Mouse (Mus musculus): ENCODE results near the gene Mri1.

Gene Mri1

GRCm38 (mm10) chr8:84236998-84237473, 20.1 kb downstream of the Mri1 start, which contains the start of gene Zswim4:
Gene Zswim4, minus strand, starts transcription at chr8:84237055.
- DNase-seq (ENCODE audit: low read depth, low spot score): peak; percentile 100

GRCm38 (mm10) chr8:84236410-84236997, 20.6 kb downstream of the Mri1 start:
- no peak for DNase-seq (ENCODE audit: low read depth, low spot score)

- no peak for DNase-seq (ENCODE audit: low read depth, low spot score)
Measured at GRCm38 (mm10) chr8:84235746-84236409, 21.2 kb downstream of the Mri1 start.

DNA sequence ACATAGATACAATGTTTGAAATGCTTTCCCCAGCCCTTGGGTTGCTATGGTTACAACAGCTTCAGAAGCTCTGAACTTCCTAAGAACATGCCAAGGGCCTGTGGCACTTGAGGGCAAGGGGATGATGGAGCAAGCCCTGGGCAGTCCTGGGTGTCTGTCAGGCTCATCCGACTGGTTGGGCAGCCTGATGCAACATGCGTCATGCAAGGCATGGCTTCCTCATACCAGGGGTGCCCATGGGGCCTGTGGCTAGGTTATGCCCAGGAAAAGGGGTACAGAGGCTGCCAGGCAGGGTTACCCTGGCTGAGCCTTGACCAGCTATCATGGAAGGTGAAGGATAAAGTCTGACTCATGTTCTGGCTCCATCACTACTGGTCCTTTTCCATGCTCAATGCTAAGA, 24.1 kb downstream of the Mri1 start:
- no peak for DNase-seq (ENCODE audit: low read depth, low spot score)

- DNase-seq (ENCODE audit: low read depth, low spot score): no peak
Measured at GRCm38 (mm10) chr8:84230735-84231134, 26.4 kb downstream of the Mri1 start.

- no peak for DNase-seq (ENCODE audit: low read depth, low spot score)
Measured at GRCm38 (mm10) chr8:84223322-84224029, 33.6 kb downstream of the Mri1 start.

- no peak for DNase-seq (ENCODE audit: low read depth, low spot score)
Measured at GRCm38 (mm10) chr8:84222566-84223165, 34.5 kb downstream of the Mri1 start.

GRCm38 (mm10) chr8:84220105-84220504, 37.0 kb downstream of the Mri1 start:
- no peak for DNase-seq (ENCODE audit: low read depth, low spot score)

DNA sequence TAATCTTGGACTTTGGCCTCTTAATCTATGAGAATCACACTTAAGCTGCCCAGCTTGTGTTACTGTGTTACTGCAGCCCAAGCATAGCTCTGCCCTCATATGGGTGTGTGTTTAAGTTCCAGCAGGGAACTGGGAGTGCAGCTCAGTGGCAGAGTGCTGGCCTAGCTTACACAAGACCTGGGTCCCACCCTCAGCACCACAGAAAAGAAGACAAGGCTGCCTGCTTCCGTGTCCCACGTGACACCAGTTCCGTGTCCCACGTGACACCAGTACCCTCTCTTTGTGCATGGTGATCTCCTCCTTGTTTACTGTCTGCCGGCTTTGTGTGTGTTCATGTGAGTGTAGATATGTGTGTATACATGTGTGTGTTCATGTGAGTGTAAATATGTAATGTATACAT, 39.0 kb downstream of the Mri1 start:
- DNase-seq (ENCODE audit: low read depth, low spot score): no peak

- DNase-seq (ENCODE audit: low read depth, low spot score): no peak
Measured at GRCm38 (mm10) chr8:84217206-84217605, 39.9 kb downstream of the Mri1 start.

DNA sequence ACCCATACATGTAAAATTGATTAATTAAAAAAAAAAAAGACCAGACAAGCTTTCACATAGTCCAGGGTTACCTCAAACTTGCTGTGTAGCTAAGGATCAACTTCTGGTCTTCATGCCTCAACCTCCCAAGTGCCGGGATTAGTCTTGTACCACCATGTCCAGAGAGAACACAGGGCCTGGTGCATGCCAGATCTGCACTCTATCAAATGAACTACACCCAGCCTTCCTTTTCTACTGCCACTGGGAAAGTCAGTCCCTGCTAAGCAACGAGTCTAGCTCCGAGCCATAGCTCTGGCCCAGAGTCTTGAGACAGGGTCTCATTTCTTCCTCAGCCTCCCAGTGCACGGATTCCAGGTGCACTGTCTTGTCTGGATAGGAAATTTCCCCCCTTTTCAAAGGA, 43.8 kb downstream of the Mri1 start:
- no peak for DNase-seq (ENCODE audit: low read depth, low spot score)

- no peak for DNase-seq (ENCODE audit: low read depth, low spot score)
Measured at GRCm38 (mm10) chr8:84211881-84212563, 45.1 kb downstream of the Mri1 start.

- no peak for DNase-seq (ENCODE audit: low read depth, low spot score)
Measured at GRCm38 (mm10) chr8:84211202-84211601, 45.9 kb downstream of the Mri1 start.

DNA sequence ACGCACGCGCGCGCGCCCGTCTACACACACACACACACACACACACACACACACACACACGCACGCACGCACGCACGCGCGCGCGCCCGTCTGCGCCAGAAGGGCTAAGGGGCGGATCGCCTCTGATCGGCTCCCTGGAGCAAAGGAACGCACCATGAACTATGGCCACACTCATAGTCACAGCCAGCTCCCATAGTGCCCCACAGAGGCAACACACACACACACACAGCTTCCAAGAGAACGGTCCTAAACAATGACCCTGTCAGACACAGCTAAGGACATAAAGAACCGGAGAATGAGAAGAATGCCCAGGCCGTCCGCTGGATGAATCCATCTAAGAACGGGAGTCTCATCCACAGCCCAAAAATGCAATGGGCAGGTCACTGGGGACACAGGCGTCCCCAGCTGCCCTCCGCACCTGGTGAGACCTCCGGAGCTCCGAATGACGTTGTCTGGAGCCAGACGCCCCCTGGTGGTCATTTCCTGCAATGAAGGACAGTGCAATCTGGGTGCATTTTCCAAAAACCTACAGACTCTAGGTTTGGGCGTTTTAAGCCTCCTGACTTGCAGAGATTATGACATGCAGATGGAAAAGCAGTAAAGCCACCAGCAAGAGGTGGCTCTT, 46.8 kb downstream of the Mri1 start:
- DNase-seq (ENCODE audit: low read depth, low spot score): peak; percentile 83

DNA sequence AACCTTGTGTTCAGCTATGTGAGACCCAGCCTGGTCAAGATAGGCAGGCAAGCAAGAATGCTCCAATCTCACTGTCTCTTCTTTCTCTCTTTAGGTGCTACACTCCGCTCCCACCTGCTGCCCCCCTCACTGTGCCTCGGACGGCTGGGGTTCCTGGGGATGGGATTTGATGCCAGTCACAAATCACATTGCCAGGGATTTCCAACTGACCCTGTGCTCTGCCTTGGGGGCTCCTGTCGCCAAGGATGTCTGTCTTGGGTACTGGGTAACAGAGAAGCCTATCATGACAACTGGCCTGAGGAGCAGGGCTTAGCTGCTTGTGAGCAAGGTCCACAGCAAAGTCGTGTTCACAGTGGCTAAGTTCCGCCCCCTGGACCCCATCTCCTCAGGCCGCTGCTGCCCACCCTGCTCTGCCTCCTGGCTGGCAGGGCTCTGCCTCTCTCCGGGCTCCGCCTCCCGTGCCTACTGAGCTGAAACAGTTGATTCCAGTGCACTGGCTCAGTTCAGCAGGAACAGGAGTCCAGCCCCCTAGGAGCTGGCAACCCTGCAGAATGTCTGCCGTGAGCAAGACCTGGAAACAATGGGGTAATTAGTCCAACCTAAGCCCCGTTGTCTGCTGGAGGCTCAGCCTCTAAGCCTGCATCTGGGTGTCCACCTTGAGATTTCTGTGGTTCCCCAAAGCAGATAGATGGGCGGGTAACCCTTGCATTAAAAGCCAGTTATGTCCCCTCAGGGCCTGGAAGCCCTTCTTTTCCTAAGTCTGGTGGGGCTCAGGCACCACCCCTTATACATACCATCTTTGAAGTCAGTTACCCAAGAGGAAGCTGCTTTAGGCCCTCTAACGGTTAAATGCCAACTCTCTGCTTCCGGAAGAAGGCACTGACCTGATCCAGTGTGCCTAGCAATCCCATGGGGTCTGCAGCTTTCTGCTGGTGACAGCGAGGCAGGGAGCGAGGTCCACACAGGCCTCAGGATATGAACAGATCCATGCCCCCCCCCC, 48.4 kb downstream of the Mri1 start:
- DNase-seq (ENCODE audit: low read depth, low spot score): no peak

GRCm38 (mm10) chr8:84207811-84208210, 49.3 kb downstream of the Mri1 start:
- no peak for DNase-seq (ENCODE audit: low read depth, low spot score)

GRCm38 (mm10) chr8:84206666-84207065, 50.5 kb downstream of the Mri1 start:
- DNase-seq (ENCODE audit: low read depth, low spot score): no peak

DNA sequence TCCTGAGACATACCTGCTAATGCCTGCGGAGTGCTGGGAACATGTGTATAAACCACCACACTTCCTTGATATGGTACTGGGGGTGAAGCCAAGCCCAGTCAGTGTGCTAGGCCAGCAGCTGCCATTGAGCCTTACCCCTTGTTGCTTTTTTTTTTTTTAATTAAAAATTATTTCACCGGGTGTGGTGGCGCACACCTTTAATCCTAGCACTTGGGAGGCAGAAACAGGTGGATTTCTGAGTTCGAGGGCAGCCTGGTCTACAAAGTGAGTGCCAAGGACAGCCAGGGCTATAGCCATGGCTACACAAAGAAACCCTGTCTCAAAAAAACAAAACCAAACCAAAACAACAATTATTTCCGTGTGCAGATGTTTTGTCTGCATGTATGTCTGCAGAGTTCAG, 52.1 kb downstream of the Mri1 start:
- no peak for DNase-seq (ENCODE audit: low read depth, low spot score)

GRCm38 (mm10) chr8:84203975-84204772, 53.0 kb downstream of the Mri1 start:
- DNase-seq (ENCODE audit: low read depth, low spot score): no peak

Measured in mesoderm, embryonic 11.5 days (tissue).